In genomic region chr9:58701751-58702150, GRCm38 (mm10) we compare ENCODE assay signal across 15 mouse cellular contexts. TPM values are rescaled to one million over a fixed set of nuclear protein-coding genes. Genes with fewer than 3 reads are reported as not detected.
"Had no signal": no experiment of that assay in that cellular context is flagged by ENCODE, and none has a peak within 500 bp of the region (broad histone marks: within the 10 kb centered on the region; RNA-seq: fewer than 3 reads in every experiment).

No protein-coding gene starts in this region.

- H3K36me3 ChIP-seq: kidney, embryonic 15.5 days; limb, embryonic 13.5 days; liver, embryonic 15.5 days; midbrain, embryonic 10.5 days; neural tube, embryonic 15.5 days had no signal

- H3K9me3 ChIP-seq: kidney, embryonic 15.5 days; limb, embryonic 13.5 days; liver, embryonic 15.5 days; midbrain, embryonic 10.5 days; neural tube, embryonic 15.5 days had no signal

- ATAC-seq: lung, postnatal 0 days had no signal

- DNase-seq: kidney, postnatal 14 days; left cerebral cortex, postnatal 4 days; lung, adult 2 months; lung, postnatal 4 days; midbrain, embryonic 14.5 days had no signal

- H3K27ac ChIP-seq: kidney, embryonic 15.5 days; limb, embryonic 13.5 days; liver, embryonic 15.5 days; midbrain, embryonic 10.5 days; neural tube, embryonic 15.5 days; stomach, postnatal 0 days had no signal

- H3K4me1 ChIP-seq: kidney, embryonic 15.5 days; liver, embryonic 15.5 days; neural tube, embryonic 15.5 days had no signal

- H3K4me2 ChIP-seq: kidney, embryonic 15.5 days; limb, embryonic 13.5 days; liver, embryonic 15.5 days; neural tube, embryonic 15.5 days had no signal

- H3K4me3 ChIP-seq: kidney, embryonic 15.5 days; limb, embryonic 13.5 days; liver, embryonic 15.5 days; midbrain, embryonic 10.5 days; myocyte; neural tube, embryonic 15.5 days had no signal

- H3K9ac ChIP-seq: kidney, embryonic 15.5 days; limb, embryonic 13.5 days; liver, embryonic 15.5 days; neural tube, embryonic 15.5 days had no signal

- H3K27me3 ChIP-seq: kidney, embryonic 15.5 days; limb, embryonic 13.5 days; neural tube, embryonic 15.5 days had no signal

RNA-seq across cellular contexts. Expression of gene Rec114, which starts 42.0 kb away (rescaled TPM):
- total RNA-seq: left cerebral cortex, adult 18-20 months had no signal
- polyA plus RNA-seq: large intestine, adult 2 months had no signal
